Mouse (Mus musculus): ENCODE data around the gene Ahctf1.

DNA sequence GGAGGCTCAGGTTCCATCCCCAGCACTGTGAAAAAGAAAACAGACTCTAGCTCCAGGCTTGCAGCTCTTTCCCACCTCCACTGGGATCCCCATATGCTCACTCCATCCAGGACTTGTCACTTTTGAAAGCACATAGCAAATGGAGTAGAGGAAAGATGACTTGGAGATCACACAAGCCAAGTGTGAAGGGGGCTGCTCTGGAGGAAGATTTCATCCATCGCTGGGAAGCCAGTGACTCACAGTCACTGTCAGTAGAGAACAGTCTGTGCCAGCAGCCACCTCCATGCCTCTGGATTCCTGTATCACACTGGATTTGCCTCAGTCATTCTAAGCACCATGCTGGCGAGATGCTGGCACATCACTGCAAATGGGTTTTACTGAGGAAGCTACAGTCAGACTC is 11.1 kb upstream of the Ahctf1 start:
- no peak for TF ChIP-seq JUN (IDR thresholded peaks at IDR 0.05; ENCODE audit: insufficient read depth, low read depth, low read length)
- TF ChIP-seq TCF12 (IDR thresholded peaks at IDR 0.05; ENCODE audit: low read depth, low read length) = no peak
- TF ChIP-seq POLR2A (IDR thresholded peaks at IDR 0.05; ENCODE audit: low read depth, low read length) = no peak
